Mouse (Mus musculus) liver, adult 2 months (tissue): ENCODE results near the gene Gm43191.

Source experiments
- CTCF ChIP-seq: fragments of 200-500 bp; IDR thresholded peaks from 2 replicates; pipeline ENCODE4 v1.5.1; 2011; ENCODE audit warnings: low read depth, low read length, control low read depth
- POLR2A ChIP-seq: fragments of 200-500 bp; IDR thresholded peaks from 2 replicates; pipeline ENCODE4 v1.6.1; 2011; ENCODE audit warnings: low read length, control low read depth; ENCODE audit not compliant: insufficient read depth; ENCODE audit errors: extremely low read depth

DNA sequence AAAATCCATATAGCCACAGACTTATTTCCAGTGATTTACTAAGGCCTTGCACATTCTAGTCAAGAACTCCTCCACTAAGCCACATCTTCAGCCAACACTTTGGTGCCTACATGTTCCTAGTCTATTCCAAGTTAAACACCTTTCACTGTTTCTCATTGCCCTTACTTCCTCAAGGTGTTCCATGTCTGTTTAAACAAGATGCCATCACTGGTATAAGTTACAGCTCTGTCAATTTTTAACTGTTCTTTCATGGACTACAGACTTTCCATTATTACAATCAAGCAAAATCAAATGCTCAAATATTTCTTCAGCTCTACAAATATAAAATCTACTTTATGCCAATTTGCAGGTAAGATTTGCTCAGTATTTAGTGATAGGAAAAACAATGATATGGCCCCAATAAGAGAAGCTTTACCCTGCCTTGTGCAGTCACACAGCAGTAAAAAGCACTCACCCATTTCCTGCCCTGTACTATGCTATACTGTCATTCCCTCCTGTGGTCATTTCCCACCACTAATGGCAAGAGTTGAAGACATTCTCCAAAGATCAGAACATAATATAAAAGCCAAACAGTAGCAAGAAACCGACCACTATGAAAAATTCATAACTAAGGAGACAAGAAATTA, 21.7 kb upstream of the Gm43191 start:
- TF ChIP-seq CTCF (no peak), POLR2A (no peak)
